Mouse (Mus musculus) left cerebral cortex, postnatal 25 days (tissue): Measurements from ENCODE around the gene Doc2g. TPM values are rescaled to one million over a fixed set of nuclear protein-coding genes. Genes with fewer than 3 reads are reported as not detected.
"Not testable (repeated sequence)": the region's sequence is repeated elsewhere in the genome, so short reads cannot be mapped to it uniquely, and the experiment has no call there.

Experiments
- DNase-seq, 2 experiments: peaks; one replicate each; pipeline ENCODE4 v3.0.0; 2022; ENCODE audit warnings: low spot score in 2 of 2, mixed read lengths in 1 of 2
- intact Hi-C: fragments of 180-260 bp; cut with DNase I; formaldehyde crosslinking; loops from one replicate; pipeline ENCODE4 v1.15.1; 2025
- total RNA-seq, 2 experiments: library from RNA; stranded (reverse); gene quantifications; 2 replicates each; pipeline ENCODE4 v1.2.3; 2021

Gene Doc2g
- total RNA-seq, 2 experiments from 2014 or later: 4.4 to 5.1 TPM

- peak; percentile 98 to 100 for DNase-seq
- intact Hi-C loops: loop anchor here (1.0 to 10.0 kb wide), 3 partner anchors 12 to 292 kb away; partner anchors contain the start of genes Gm49405, Grk2 and Nudt8
These were observed 9.4 kb downstream of the Doc2g start, which contains the start of gene Ndufv1 for GRCm38 (mm10) chr19:4012432-4013022. TSS of gene Ndufv1 (minus strand) at chr19:4012806.

- intact Hi-C loops: loop anchor here (1.0 to 10.0 kb wide), 2 partner anchors 67 to 292 kb away; partner anchors contain the start of gene Grk2
- DNase-seq: no peak
These were observed 10.0 kb downstream of the Doc2g start for GRCm38 (mm10) chr19:4013066-4013465.

DNA sequence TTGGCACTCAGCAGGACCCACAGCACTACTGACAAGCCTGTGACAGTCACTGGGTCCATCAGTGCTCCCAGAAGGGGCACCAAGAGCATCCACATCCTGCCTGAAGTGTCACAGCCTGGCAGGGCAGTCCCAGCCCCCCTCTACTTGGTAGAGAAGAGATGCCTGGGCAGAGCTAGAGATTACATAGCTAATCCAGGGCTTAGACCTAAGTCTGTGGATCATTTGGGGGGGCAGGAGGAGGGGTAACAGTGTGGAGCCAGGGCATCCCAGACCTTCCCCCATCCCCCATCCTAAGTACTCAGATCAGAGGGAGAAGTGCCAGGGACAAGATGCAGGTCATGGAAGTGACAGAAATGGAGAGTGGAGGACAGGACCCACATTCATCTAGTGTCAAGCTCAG is 11.7 kb downstream of the Doc2g start:
- intact Hi-C loops: loop anchor here (5.0 to 10.0 kb wide), 3 partner anchors 77 to 290 kb away; partner anchors contain the start of gene Grk2
- no peak for DNase-seq

GRCm38 (mm10) chr19:4015635-4016034 is 12.5 kb downstream of the Doc2g start:
- intact Hi-C loops: loop anchor here (5.0 to 10.0 kb wide), 3 partner anchors 77 to 289 kb away; partner anchors contain the start of gene Grk2
- DNase-seq: no peak

DNA sequence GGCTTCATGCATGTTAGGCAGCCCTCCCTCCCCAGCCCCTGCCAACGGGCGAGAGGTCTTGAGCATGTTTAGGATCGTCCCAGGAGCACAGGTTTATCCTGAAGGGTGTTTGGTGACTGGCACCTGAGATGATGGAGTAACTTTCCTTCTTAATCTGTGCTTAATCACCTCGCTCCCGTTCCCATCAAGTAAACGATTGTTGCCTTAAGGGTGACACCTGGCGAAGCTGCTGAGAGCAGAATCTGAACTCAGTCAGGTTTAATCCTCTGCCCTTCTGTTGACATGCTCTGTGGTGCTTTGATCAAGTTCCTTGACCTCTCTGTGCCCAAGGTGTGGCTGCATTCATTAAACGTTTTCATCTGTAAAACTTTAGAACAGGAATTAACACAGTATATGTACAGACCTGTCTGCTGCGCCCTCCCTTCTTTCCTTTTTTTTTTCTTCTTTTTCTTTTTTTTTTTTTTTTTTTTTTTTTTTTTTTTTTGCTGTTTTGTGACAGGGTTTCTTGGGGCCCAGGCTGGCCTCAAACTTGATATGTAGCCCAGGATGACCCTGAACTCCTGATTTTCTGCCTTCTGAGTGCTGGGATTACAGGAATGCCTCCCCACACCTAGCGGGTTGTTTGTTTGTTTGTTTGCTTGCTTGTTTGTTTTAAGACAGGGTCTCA is 14.9 kb downstream of the Doc2g start:
- no peak for DNase-seq
- intact Hi-C loops: loop anchor here (2.0 to 10.0 kb wide), 4 partner anchors 74 to 287 kb away; partner anchors contain the start of gene Grk2

DNA sequence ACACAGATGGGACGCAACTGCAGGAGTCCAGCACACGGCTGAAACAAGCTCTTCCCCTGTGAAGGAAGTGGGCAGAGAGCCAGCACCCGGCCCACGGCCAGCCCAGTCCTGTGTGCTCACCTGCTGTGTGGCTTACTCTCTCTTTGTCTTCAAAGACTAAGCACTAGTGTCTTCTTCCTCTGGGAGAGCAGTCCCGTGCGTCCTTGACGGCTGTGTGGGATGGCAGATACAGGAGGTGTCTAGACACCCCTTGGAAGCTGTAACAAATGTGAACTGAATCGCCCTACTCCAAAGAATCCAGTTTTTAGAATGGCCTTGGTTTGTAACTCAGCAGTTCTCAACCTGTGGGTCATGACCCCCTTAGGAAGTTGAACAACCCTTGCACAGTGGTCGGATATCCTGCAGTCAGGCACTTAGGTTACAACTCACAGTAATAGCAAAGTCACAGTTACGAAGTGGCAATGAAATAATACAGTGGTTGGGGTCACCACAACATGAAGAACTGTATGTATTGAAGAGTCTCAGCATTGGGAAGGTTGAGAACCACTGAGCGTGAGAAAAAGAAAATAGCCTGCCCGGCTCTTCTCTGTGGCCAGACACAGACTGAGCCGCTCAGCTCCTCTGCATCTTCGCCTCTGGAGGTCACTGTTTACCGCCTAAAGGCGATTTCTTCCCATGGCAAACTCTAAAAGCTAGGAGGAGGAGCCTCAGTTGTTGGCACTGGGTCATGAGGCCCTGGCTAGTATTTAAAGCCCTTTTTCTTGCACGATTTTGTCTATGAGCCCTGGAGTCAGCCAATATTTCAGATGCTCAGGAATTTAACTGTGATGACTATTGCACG is 15.8 kb downstream of the Doc2g start:
- peak; percentile 77 to 88 for DNase-seq
- intact Hi-C loops: loop anchor here (1.0 to 10.0 kb wide), 5 partner anchors 29 to 286 kb away; partner anchors contain the start of gene Grk2

GRCm38 (mm10) chr19:4023185-4023584 is 20.1 kb downstream of the Doc2g start:
- DNase-seq: no peak
- intact Hi-C loops: no loop called here

DNA sequence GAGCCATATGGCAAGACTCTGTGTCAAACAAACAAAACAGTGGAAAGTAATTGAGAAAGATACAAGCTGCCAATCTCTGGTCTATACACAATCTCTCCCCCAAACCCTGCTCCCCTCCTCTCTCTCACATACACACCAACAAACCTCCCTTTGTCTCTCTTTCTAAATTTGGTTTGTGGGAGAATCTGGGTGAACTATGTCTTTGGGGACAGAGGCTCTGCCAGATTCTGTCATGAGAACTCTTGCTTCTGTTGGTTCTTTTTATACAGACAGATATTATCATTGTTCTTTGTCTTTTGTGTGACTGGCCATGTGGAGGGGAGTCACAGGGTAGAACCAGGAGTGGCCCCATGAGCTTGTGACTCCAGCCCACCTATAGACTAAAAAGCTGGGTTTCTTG is 24.5 kb downstream of the Doc2g start:
- intact Hi-C loops: loop anchor here (5.0 kb wide), 1 partner anchor 60 kb away; no protein-coding TSS in a partner anchor

GRCm38 (mm10) chr19:4032668-4033067 is 29.6 kb downstream of the Doc2g start:
- intact Hi-C loops: no loop called here
- no peak for DNase-seq

More for the DNA sequence above, 24.5 kb downstream of the Doc2g start:
- no peak for DNase-seq

DNA sequence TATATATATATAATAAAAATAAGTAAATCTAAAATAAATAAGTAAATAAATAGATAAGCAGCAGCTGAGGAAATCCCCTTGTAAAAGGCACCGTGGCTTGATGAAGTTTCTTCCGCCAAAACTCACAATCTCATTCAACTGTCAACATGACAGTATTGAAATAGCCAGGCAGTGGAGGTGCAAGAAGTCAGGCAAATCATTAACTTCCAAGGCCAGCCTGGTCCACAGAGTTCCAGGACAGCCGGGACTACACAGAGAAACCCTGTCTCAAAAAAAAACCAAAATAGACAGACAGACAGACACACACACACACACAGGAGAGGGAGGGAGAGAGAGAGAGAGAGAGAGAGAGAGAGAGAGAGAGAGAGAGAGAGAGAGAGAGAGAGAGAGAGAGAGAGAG is 30.2 kb downstream of the Doc2g start:
- intact Hi-C loops: no loop called here

DNA sequence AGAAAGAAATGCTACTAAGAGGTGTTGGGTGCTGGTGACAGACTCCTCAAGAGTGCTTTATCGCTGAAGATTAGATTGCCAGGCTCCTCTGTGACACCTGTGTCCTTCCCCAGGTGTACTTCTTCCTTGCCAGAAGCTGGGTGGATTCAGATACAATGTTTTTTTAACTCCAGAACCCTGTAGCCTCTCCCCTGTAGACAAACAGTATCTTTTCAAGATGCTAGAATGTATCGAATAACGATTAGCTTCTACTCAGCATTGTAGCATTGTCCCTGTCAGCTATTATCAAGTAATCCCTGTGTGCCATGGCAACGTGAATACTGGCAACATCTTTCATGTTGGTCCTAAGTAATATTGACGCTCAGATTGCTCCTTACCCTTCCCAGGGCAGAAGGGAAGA is 30.6 kb downstream of the Doc2g start:
- intact Hi-C loops: no loop called here
- no peak for DNase-seq

More for the DNA sequence above, 30.2 kb downstream of the Doc2g start:
- DNase-seq: no peak

DNA sequence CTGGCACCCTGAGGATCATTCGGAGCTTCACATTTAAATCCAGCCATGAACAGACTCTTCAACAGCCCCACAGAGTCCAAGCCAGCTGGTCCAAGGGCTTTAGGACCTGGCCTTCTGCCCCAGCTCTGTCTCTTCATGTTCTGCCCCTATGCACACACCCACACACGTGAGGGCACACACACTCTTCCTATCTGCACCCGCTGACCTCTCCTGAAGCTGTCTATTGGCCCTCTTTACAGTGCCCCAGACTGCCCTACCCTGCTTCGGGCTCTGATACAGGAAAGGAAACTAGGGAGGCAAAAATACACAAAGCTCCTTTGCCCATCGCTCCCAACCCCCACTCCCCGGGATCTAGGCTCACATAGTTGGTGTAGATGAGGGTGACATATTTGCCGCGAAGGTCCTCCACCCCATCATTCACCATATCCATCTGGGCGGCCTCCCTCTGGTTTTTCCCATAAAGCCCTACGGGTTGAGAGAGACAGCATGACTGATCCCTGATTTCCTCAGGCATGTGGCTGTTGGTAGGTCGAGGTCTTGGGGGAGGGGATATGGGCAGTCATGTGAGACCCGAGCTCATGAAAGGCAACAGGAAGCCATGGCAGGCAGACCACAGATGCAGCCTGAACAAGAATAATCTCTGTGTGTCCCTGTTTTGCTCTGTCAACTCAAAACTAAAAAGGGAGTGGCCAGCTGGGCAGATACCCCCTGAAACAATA is 33.4 kb downstream of the Doc2g start:
- intact Hi-C loops: no loop called here
- no peak for DNase-seq

- DNase-seq, intact Hi-C loops: not testable (repeated sequence)
These were observed 34.2 kb downstream of the Doc2g start for GRCm38 (mm10) chr19:4037154-4037787.

- peak; percentile 86 to 91 for DNase-seq
- intact Hi-C loops: no loop called here
These were observed 34.7 kb downstream of the Doc2g start, which contains the start of gene Gstp1 for GRCm38 (mm10) chr19:4037788-4038232. TSS of gene Gstp1 (minus strand) at chr19:4037985.

GRCm38 (mm10) chr19:4040941-4041340 is 37.8 kb downstream of the Doc2g start:
- intact Hi-C loops, DNase-seq: not testable (repeated sequence)

DNA sequence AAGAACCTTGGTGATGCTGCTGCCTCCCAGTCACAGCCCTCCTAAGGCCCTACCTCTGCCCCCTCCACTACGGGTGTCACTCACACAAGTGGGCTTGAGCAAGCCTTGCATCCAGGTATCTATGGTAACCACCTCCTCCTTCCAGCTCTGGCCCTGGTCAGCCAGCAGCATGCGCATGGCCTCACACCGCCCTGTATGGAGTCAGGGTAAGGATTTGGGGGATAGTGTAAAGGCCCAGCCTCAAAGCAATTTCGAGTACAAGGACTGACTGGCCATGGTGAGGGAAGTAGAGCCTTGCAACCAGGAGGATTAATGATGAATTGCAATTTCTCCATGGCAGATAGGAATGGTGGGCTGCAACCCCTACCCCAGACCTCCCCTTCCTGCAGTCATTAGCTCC is 38.4 kb downstream of the Doc2g start:
- intact Hi-C loops: not testable (repeated sequence)

DNA sequence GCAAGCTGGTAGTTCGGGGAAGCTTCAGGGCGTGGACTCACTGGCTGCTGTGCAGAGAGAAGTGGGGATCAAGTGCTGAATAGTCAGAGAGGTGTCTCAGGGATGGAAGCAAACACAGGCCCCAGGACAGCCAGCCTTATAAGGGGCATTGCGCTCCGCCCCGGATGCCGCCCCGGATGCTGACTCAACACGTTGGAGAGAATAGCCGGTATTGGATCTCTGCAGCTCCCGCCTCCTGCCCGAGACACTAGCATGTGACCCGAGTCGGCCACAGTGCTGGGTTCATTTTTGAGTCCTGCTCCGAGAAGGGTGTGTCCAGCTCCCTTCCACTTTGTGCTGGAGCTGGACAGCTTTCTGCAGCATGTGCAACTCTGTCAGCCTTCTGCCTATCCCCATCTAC is 39.0 kb downstream of the Doc2g start:
- intact Hi-C loops: no loop called here

More for the DNA sequence above, 38.4 kb downstream of the Doc2g start:
- DNase-seq: not testable (repeated sequence)

DNA sequence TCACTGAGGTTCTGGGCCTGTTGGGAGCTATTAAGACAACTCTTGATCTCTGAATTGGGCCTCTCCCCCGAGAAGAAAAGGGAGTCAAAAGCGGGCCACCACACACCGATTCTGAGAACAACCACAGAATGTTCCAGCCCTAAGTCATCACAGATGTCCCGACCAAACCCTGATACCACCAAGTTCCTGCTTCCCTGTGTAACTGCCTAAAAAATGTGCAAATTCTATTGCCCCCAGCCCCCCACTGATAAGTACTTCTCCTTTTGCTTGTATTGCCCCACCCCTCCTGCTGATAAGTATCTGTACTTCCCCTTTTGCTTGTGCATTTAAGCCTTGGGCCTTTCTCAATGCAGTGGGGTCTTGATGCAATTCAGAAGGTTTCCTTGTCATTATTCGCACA is 41.0 kb downstream of the Doc2g start:
- DNase-seq, intact Hi-C loops: not testable (repeated sequence)

More for the DNA sequence above, 39.0 kb downstream of the Doc2g start:
- no peak for DNase-seq
